Mouse (Mus musculus): ENCODE data around the gene Myh8.
A peak's percentile ranks its signal among the peaks of the same experiment; 100 is the strongest.

Myh8 gene

GRCm38 (mm10) chr11:67276601-67277174 lies at the start of gene Myh8:
Gene Myh8 (plus strand): TSS chr11:67277124.
- no peak for DNase-seq (ENCODE audit: low read depth, low spot score)

GRCm38 (mm10) chr11:67228731-67229130 lies 48.2 kb upstream of the Myh8 start:
- DNase-seq (ENCODE audit: low read depth, low spot score) = peak; percentile 46

GRCm38 (mm10) chr11:67229166-67229565 lies 47.8 kb upstream of the Myh8 start:
- peak; percentile 87 for DNase-seq (ENCODE audit: low read depth, low spot score)

- DNase-seq (ENCODE audit: low read depth, low spot score) = no peak
Measured at GRCm38 (mm10) chr11:67229946-67230345, 47.0 kb upstream of the Myh8 start.

GRCm38 (mm10) chr11:67235639-67236358 lies 41.1 kb upstream of the Myh8 start:
- DNase-seq (ENCODE audit: low read depth, low spot score) = no peak

GRCm38 (mm10) chr11:67236799-67237198 lies 40.1 kb upstream of the Myh8 start:
- no peak for DNase-seq (ENCODE audit: low read depth, low spot score)

- no peak for DNase-seq (ENCODE audit: low read depth, low spot score)
Measured at GRCm38 (mm10) chr11:67237481-67238079, 39.3 kb upstream of the Myh8 start, which contains the start of gene Myh4. Gene Myh4 (plus strand): TSS chr11:67238029.

- DNase-seq (ENCODE audit: low read depth, low spot score) = no peak
Measured at GRCm38 (mm10) chr11:67241051-67241450, 35.9 kb upstream of the Myh8 start.

- DNase-seq (ENCODE audit: low read depth, low spot score) = peak; percentile 43
Measured at GRCm38 (mm10) chr11:67253691-67254090, 23.2 kb upstream of the Myh8 start.

GRCm38 (mm10) chr11:67257048-67257447 lies 19.9 kb upstream of the Myh8 start:
- no peak for DNase-seq (ENCODE audit: low read depth, low spot score)

- DNase-seq (ENCODE audit: low read depth, low spot score) = no peak
Measured at GRCm38 (mm10) chr11:67260956-67261355, 16.0 kb upstream of the Myh8 start.

GRCm38 (mm10) chr11:67293440-67293839 lies 16.5 kb downstream of the Myh8 start:
- peak; percentile 82 for DNase-seq (ENCODE audit: low read depth, low spot score)

GRCm38 (mm10) chr11:67313733-67314452 lies 37.0 kb downstream of the Myh8 start:
- DNase-seq (ENCODE audit: low read depth, low spot score) = no peak

GRCm38 (mm10) chr11:67321358-67321757 lies 44.4 kb downstream of the Myh8 start, which contains the start of gene Myh13:
Gene Myh13 (plus strand): TSS chr11:67321658.
- DNase-seq (ENCODE audit: low read depth, low spot score) = no peak

- DNase-seq (ENCODE audit: low read depth, low spot score) = no peak
Measured at GRCm38 (mm10) chr11:67326536-67326935, 49.6 kb downstream of the Myh8 start.

- no peak for DNase-seq (ENCODE audit: low read depth, low spot score)
Measured at GRCm38 (mm10) chr11:67344556-67344955, 67.6 kb downstream of the Myh8 start.

GRCm38 (mm10) chr11:67345186-67345855 lies 68.4 kb downstream of the Myh8 start:
- no peak for DNase-seq (ENCODE audit: low read depth, low spot score)

GRCm38 (mm10) chr11:67345856-67346236 lies 68.9 kb downstream of the Myh8 start:
- DNase-seq (ENCODE audit: low read depth, low spot score) = no peak

GRCm38 (mm10) chr11:67350153-67350768 lies 73.3 kb downstream of the Myh8 start:
- peak; percentile 43 for DNase-seq (ENCODE audit: low read depth, low spot score)

- DNase-seq (ENCODE audit: low read depth, low spot score) = no peak
Measured at GRCm38 (mm10) chr11:67353011-67353410, 76.1 kb downstream of the Myh8 start.

- no peak for DNase-seq (ENCODE audit: low read depth, low spot score)
Measured at GRCm38 (mm10) chr11:67358031-67358430, 81.1 kb downstream of the Myh8 start.
